Mouse (Mus musculus): ENCODE data around the gene Ttll6.

The Ttll6 gene

DNA sequence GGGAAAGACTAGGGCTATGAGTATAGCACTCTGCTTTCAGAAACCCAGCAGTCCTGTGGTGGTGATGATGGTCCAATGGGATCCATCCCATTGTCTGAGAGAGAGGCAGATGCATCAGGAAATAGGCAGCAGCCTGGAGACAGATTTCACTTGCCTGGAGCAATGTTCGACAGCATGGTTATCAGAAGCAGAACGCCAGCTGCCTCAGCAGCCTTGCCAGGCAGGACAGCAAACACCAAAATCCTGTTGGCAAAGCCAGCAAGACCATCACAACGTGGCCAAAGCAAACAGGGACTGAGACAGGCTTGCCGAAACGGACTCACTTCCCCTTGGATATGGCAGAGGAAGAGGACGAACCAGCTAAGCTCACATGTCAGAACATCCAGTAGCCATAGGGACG, 35.4 kb downstream of the Ttll6 start:
- no peak for DNase-seq

DNA sequence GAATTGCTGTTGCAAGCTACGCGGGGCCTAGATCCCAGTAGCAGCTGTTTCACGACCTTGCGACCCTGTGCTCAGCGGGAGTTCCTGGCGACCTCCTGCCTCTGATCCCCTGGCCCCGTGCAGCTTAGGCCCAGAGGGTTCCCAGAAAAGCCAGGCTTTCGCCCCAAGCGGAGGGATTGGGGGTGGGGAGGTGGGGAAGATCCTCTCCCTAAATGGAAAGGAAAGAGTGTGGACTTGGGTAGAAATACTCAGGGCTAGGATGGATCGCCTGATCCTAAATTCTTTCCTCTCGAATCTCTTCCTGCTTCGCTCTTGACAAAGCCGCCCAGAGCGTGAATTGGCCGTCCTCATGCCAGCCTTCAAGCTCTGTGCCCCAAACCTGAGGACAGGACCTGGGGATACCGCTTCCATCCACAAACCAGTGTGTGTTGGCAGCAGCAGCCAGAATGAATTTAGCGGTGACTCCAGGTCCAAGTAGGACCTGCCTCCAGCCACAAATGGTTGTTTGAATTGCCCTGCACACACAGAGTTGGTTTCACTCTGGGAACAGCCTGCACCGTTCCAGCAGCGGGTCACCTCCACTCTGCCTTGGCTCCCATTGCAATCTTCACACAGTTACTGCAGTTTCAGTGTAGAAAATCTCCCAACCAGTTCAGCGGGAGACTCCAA, 37.3 kb downstream of the Ttll6 start:
- DNase-seq: no peak

DNA sequence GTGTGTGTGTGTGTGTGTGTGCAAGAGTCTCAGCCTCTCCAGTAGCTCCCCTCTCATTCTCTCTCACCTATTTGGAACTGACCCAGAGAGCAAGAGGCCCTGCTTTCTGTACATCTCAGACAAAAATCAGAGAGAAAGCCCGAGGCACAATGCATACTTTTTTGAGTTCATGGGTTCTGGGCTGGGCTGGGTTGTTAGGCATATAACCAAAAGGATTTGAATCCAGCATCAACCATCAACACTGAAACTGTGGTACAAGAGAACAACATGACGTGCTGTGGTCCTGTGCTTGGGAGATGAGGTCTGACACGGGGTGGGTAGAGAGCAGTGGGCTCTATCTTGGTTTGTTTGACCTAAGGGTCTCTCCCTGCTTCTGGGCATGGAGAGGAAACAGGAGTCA, 38.0 kb downstream of the Ttll6 start:
- no peak for DNase-seq

DNA sequence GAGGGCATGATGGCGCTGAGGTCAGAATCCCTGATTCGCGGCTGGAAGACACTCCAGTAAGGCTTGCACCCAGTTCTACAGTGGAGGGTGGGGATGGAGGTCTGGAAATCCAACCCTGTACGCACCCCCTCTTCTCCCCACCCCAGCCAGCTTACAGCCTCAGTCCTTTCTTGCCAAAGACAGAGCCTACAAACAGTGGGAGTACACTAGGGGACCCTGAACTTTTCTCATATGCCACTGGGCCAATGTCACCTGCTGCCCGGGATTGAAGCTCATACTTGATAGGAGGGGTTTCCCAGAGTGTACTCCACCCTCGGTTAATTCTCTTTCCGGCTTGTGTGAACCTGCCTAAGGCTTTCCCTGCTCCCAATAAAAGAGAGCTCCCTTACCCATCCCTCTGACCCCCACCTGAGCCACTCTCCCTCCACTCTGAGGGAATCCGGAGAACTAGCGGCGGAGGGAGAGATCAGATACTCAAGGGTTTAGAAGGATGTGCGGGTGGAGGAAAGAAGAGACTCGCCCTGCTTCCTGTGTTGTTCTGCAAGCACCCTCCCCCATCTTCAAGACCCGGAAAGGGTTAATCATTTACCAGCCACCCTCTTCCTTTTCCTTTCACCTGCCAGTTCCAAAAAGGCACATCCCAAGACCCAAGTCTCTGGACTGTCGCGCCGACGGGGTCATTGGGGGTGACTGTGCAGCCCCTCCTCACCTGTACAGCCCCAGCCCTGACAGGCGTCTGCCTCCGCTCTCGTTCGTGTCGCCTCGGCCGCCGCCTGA, 39.1 kb downstream of the Ttll6 start:
- DNase-seq: no peak

DNA sequence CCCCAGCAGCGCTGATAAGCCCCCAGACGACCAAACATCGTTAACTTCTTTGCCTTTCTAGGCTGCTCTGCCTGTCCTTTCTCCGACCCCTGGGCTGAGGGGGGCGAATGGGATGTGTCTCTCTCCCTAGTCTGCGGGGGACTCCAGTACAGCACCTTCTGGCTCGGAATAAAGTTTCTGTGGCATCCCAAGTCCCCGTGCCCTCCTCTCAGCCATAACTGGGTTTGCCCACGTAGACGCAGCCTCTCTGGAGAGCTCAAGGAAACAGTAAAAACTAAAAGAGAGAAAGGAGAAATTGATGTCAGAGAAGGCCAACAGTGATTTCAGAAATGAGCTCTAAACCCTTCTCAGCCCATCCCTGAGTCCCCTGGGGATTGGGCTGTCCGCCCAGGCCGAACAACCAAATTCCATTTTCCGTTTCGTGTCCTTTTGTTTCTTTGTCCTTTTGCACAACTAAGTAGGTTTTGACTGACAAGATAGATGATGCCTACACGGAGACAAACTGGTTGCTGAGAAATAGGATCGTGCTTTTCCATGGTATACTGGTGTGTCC, 39.8 kb downstream of the Ttll6 start:
- DNase-seq: no peak

DNA sequence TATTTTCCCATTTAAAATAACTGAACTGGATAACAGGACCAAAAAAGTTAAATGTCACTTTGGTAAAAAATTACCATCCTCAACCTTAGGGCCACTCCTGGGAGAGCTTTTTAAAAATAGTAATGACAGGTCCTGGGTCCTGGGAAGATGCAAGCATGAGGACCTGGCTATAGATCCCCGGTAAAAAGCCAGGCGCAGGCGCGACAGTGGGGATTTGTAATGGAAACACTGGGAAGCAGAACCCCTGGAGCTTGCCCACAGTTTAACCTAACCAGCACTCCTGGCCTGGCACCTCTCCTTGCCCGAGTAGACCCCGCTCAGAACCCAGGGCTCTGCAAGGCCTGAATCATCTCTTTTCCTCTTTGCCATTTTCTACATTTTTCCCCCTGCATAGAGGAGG, 41.3 kb downstream of the Ttll6 start:
- no peak for DNase-seq

DNA sequence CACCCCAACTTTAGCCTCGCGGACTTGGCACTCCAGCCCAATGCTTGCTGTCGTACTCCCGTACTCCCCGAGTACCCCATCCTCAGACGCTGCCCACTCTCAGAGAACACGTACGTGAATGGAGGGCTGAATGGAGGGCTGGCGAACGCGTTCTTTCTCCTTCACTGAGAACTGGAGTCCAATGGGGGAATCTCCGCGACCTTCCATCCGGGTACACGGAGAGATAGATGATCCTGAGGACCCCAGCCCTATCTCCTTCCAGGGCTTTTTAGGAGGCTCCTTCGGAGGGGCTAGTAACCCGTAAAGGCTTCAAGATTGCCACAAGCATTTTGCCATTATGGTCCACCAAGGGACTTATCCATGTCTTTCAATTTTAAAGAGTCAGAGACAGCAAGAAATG, 41.9 kb downstream of the Ttll6 start:
- no peak for DNase-seq

DNA sequence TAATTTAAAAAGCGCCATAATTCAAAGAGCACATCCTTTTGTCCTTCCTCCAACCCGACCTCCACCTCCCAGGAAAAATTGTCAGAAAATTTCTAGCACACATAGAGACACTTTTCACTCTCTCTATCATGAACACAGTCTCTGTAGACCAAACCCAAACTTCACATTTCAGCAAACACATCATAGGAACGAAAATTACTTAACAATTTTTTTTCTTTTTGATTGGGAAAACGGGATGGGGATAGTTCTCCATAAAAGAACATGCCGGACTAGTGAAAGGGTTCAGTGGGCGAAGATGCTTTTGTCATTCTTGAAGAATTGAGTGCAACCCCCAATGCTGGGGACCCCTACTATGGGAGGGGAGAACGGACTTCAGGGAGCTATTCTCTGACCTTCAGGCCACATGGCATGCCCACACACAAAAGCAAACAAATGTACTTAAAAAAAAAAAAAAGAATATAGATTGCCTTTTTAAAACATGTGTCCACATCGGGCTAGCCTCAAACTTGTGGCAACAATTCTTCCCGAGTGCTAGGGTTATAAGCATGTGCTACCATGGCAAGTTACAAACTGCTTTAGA, 42.5 kb downstream of the Ttll6 start:
- DNase-seq: no peak

DNA sequence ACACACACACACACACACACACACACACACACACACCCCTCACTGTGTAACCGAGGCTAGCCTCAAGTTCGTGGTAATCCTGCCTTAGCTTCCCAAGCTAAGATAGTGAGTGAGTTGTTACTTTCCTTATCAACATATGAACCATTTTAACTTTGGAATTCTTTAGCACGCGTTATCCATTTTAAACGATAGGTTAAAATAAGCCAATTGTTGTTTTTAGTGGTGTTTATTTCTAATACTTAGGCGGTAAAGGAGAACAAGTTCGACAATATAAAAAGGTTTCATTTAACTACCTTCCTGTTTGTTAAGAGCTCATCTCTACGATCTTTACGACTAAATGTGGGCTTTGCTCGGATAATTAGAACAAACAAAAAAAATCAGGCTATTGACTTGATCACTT, 43.3 kb downstream of the Ttll6 start:
- DNase-seq: no peak

DNA sequence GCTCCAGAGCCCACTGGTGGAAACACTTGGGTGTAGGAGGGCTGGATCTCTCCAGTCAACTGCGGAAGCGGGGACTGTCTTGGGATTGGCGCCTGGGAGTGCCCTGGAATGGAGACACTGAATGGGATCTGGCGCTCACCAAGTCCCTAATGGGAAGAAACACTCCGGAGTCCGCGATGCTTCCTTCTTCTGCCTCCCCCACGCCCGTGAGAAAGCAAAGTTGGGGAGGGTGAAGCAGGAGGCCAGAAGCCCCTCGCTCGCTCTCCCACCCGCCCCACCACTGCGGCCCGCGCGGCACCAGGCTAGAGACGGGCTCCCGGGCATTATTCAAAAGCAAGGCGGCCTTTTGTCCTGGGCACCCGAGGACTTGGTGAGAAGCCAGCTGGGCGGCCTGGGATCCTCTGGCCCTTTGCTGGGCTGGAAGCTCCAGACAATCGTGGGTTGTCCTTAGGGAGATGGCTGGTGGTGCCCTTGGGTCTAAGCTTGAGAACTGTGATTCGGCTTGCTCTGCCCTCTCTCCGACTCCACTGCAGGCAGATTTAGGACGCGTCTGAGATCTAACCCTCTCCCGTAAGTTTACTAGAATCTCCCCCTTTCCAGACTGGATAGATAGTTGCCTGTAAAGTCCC, 44.1 kb downstream of the Ttll6 start:
- DNase-seq: no peak

DNA sequence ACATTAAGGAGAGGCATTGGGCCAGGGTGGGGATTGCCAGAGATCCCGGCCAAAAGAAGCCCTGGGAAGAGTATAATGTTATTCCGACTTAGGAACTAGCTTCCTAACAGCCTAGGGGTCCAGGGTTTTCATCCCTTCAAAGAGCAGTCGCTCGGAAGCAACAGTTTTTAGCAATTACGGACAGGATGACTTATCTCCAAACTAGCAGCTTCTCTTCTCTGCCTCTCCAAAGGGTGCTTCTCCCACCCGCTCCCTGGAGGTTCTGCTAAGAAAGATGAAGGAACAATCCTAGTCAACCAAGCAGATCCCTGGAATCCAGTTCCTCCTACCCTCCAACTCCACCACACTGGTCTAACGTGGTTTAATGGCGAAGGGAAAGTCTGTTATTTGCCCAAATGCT, 44.8 kb downstream of the Ttll6 start:
- no peak for DNase-seq

DNA sequence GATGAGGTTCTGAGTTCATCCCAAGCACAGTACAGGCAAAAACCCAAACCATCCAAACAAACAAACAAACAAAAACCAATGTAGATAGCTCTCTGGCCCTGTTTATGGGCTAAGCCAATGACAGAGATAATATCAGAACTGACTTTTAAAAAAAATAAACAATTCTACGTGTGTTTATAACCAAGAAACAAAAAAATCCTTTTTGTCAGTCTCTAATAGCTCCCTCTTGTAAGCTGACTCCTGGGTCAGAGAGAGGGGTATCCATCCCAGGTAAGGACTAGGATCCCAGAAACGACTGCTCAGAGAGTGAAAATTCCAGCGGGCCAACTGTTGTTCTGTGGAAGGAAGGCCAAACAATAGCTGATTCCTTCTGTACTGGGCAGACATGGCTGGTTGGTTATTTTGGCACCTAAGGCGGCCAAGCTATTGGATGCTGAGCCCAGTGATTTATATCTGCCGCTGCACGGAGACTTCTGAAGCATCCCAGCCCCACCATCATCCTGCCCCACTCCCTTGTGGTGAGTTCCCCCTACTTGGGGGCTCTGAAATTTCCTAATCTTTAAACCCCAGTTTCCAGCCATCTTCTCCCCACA, 45.4 kb downstream of the Ttll6 start:
- no peak for DNase-seq

DNA sequence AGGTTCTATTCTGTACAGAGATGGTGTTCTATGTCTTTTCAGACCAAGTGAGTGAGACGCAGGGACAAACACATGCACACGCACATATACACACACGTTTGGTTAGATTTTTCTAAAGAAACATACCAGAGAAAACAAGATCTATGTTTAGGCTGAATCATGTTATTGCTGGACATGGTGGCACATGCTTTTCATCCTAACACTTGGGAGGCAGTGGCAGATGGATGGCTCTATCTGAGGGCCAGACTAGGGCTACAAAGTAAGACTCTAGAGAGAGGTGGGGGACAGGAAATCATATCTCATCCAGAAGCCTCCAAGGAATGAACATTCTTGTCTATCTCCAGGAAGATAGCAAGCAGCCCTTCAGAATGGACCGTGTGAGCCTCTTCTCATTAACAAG, 47.5 kb downstream of the Ttll6 start:
- no peak for DNase-seq

DNA sequence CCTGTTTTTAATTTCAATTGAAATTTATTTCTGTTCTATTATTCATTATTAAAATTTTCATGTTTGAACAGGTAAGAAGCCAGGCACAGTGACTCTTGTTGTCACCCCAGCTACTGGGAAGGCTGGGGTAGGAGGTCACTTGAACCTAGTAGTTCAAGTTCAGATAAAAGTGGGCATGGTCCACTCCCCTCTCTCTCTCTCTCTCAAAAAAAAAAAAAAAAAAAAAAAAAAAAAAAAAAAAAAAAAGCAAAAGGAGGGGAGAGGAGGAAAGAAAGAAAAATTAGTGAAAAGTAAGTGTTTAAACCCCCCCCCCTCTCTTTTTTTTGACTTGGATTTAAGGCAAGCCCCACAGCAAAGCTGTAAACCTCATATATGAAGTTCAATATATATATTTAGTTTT, 50.6 kb downstream of the Ttll6 start:
- DNase-seq: no peak

DNA sequence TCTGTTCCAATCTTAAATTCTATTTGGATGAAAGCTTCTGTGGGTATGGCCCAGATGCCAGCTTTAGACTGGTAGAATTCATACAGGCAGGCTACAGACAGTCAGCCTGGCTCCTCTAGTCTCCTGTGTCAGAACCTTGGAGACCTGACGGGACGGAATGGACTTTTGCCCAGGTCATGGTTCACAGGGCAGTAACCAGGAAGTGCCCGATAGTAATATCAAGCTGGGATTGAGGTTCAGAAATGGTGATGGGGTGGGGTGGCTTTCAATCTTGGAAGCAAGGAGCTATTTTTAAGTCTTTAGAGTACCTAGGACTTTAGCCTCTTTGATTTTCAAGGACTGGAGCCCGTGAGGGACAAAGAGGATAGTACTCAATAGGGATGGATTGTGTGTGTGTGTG, 53.7 kb downstream of the Ttll6 start:
- DNase-seq: no peak

DNA sequence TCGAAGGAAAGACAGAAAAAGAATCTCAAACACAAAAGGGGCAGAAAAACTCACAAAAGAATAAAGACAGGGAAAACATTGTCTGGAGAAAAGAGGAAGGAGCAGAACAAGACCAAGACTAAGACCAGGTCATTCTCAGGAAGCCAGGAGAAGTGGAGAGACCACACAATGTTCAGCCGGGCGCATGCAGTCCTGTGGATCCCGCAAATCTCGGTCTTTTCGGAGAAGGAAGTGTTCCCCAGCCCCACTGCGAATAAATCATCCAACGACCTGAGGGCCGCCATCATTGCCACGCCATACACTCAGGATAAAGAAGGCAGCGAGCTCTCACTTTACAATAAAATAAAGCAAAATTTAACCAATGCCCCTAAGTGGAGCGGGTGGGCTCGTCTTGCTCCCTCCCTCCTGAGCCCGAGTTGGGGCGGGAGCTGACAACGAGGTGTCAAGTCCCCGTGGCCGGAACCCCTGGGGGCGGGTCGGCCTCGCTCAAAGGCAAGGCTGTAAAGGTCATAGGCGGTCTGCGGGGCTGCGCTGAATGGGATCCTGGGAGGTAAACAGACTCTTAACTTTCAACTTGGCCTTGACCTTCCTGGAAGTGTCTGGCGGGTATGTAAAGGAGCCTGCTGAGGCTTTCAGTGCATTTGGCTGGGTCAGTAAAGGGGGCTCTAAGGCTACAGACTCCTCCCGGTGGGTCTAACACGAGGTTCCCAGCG, 56.4 kb downstream of the Ttll6 start:
- no peak for DNase-seq

DNA sequence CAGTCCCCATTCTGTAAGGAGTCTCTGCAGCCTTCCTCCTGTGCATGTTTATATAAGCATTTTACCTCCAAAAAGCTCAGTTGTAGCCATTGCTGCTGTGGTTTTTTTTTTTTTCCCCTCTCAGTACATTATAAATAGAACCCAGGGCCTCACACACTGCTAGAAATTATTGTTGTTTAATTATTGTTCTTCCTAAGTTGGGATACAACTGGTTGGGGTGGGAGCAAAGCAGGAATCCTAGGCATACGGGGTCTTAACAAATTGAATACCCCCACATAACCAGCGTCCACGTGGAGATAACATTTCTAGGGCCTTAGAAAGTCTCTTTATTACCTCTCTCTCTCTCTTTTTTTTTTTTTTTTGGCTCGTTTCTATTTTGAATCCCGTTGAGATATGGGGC, 57.5 kb downstream of the Ttll6 start:
- no peak for DNase-seq

DNA sequence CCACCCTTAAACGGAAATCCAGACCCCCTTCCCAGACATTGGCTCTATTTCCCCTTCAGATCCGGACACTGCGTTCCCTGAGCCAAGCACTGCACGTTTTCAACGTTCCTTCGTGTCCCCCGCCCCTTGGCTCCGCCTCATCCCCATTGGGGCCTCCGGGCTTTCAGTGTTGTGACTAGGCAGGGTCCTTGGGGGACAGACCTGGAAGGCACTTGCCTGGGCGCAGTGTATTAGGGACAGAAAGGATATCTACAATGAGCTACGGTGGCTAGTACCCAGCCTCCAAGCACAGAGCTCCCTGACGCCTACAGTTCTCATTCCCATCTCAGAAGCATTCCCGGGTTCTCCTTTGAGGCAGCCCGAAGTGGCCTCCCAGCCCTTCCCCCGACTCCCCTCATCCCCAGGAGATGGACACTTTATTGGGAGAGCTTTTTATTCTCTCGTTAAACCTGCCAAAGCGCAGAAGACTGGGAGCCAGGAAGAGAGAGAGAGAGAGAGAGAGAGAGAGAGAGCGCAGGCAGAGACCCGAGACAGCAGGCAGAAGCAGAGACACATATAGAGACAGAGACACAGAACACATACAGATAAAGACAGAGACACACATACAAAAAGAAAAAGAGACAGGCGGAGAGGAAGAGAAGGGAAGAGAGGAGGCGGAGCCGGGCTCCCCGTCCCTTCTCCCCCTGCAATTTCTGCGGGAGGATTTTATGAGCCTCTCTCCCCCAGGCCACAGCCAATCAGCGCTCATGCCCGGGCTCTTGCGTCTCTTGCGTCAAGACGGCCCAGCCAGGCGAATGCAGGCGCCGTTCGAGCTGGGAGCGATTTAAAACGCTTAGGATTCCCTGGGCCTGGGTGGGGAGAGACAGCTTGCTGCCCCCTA, 60.2 kb downstream of the Ttll6 start, which contains the start of gene Hoxb13:
Gene Hoxb13, plus strand, starts transcription at position 796 of the 880 bp plus-strand sequence.
- no peak for DNase-seq

DNA sequence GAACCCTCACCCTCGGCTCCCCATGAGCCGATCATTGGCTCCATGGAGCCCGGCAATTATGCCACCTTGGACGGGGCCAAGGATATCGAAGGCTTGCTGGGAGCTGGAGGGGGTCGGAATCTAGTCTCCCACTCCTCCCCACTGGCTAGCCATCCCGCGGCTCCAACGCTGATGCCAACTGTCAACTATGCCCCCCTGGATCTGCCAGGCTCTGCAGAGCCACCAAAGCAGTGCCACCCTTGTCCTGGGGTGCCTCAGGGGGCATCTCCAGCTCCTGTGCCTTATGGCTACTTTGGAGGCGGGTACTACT, 60.8 kb downstream of the Ttll6 start:
- no peak for DNase-seq

DNA sequence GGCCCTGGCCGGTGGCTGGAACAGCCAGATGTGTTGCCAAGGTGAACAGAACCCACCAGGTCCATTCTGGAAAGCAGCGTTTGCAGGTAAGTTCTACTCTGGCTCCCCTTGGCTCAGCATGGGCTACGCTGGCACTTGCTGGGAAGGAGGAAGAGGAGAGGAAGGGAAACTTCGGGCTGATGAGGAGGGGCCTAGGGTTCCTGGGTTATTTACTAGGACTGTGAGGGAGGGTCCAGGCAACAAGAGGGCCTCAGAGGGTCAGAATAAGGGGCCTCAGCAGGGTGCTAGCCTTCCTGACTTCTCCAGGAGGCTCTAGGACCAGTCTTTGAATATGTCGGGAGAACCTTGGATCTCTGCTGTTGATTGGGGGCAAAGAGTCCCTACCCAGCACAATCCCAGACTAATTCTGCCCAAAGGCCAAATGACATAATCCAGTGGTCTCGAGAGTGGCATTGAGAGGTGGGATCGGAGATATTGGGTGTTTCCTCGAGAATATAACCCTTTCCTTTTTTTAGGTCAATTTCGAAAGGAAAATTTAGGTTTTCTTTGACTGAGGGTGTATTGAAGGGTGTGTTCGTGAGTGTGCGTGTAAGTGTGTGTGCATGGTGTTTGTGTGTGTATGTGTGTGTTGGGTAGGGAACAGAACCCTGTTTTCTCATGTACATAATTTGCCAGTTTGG, 61.5 kb downstream of the Ttll6 start:
- DNase-seq: no peak

DNA sequence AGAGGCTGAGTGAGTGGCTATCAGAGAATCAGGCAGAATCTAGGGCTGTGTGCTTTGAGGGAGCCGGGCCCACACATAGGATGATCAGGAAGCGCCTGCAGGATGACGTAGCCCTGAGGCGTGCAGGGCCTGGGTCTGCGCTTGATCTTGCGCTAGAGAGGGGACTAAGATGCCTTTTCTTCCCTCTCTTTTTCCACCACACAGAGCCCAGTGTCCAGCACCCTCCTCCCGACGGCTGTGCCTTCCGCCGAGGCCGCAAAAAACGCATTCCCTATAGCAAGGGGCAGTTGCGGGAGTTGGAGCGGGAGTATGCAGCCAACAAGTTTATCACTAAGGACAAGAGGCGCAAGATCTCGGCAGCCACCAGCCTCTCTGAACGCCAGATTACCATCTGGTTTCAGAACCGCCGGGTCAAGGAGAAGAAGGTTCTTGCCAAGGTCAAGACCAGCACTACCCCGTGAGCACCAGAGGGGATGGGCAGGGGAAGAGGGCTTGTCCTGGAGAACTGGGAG, 62.2 kb downstream of the Ttll6 start:
- no peak for DNase-seq
